Mouse (Mus musculus) MEL (cell line): Measurements from ENCODE around the gene Pcnx3.
A peak's percentile ranks its signal among the peaks of the same experiment; 100 is the strongest.

Source experiments
- CTCF ChIP-seq, 3 experiments: IDR thresholded peaks in 2 of 3; conservative IDR thresholded peaks in 1 of 3; 2 replicates each; pipeline ENCODE4 v1.5.1; 2011 to 2012; ENCODE audit warnings: low read length in 3 of 3, low read depth in 2 of 3, mild to moderate bottlenecking in 2 of 3, improper control_type of control experiment in 1 of 3, inconsistent platforms in 1 of 3, mixed read lengths in 1 of 3, moderate library complexity in 1 of 3; ENCODE audit not compliant: control insufficient read depth in 1 of 3, insufficient read depth in 1 of 3, poor library complexity in 1 of 3, severe bottlenecking in 1 of 3
- GATA1 ChIP-seq: IDR thresholded peaks from 2 replicates; pipeline ENCODE4 v1.6.1; 2011; ENCODE audit warnings: low read depth, low read length, improper control_type of control experiment
- POLR2A ChIP-seq, 2 experiments: IDR thresholded peaks; 2 replicates each; pipeline ENCODE4 v1.6.1; 2011 to 2012; ENCODE audit warnings: low read length in 2 of 2, mild to moderate bottlenecking in 2 of 2, control low read depth in 1 of 2, improper control_type of control experiment in 1 of 2, low read depth in 1 of 2, moderate library complexity in 1 of 2; ENCODE audit not compliant: control insufficient read depth in 1 of 2, insufficient read depth in 1 of 2, poor library complexity in 1 of 2
- ZC3H11A ChIP-seq: IDR thresholded peaks from 2 replicates; pipeline ENCODE4 v1.6.1; 2012; ENCODE audit warnings: low read depth, mild to moderate bottlenecking, inconsistent platforms, low read length, improper control_type of control experiment

DNA sequence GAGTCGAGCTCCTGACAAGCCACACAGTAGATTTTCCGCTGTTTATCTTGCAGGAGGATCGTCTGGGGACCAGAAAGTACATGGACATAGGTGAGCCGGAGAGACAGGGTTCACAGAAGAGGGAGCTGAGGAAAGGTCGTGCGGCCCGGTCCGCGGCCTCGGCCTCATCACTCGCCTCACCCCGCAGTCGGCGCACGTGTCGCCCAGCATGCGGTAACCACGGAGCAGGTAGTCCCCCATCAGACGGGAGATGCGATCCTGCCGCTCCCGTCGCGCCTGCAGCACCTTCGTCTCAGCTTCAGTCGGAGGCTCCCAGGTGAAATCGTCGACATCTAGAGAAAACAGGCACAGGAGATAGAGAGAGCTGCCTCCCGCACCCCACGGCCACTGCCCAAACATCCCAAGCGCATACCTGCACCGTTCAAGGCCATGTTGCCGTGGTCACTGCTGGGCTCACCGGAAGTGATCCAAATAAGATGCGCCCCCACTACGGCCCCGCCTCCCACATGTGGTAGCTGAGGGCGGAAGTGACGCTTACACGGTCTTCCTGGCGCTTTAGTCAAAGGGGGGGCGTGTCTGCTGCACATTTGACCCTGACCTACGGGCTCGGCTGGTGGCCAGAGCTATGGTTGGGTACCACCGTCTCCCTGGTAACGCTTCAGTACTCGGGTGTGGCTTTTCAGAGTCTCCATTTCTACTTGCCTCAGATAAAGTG, 42.7 kb upstream of the Pcnx3 start:
- no peak for TF ChIP-seq CTCF (IDR thresholded peaks at IDR 0.05 in 2 of 3, conservative IDR thresholded peaks at IDR 0.05 in 1 of 3; ENCODE audit: control insufficient read depth in 1 of 3, insufficient read depth in 1 of 3, low read depth in 2 of 3, low read length in 3 of 3, poor library complexity in 1 of 3, severe bottlenecking in 1 of 3)
- no peak for TF ChIP-seq ZC3H11A
- TF ChIP-seq POLR2A (IDR thresholded peaks at IDR 0.05; ENCODE audit: control insufficient read depth in 1 of 2, insufficient read depth in 1 of 2, low read depth in 1 of 2, low read length in 2 of 2, poor library complexity in 1 of 2), result peak; percentile 77 to 92
- TF ChIP-seq GATA1, result 0 out of 2 replicates have a peak, but pooled peaks have one; percentile 2
